16 mouse cellular contexts compared by ENCODE assay signal in the genomic region with DNA sequence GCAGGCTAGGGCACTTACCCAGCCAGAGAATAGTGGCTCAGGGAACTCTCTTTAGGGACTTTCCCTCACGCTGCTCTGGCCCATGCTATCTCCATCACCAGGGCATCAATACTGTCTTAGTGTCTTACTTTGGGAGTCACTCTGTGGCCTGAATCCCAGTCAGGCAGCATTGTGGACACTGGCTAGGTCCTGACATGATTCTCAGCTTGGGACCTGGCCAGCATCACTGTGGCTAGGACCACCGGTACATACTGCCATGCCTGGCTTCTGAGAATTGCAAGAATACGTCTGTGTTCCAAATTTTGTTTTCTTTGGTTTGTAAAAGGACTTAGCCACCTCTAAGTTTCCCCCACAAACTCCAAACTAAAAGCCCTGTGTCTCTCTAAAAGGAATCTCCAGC. TPM values are rescaled to one million over a fixed set of nuclear protein-coding genes. Genes with fewer than 3 reads are reported as not detected.
DNase-seq lines count a peak whose midpoint lies in the region; ATAC-seq lines count a peak whose summit lies in the region.
"Had no signal": no experiment of that assay in that cellular context is flagged by ENCODE, and none has a peak within 500 bp of the region (broad histone marks: within the 10 kb centered on the region; RNA-seq: fewer than 3 reads in every experiment).

No protein-coding gene starts in this region.

- no peak for ATAC-seq in hindbrain, embryonic 13.5 days (ENCODE audit: low FRiP score)
- ATAC-seq: forebrain, embryonic 14.5 days; forebrain, embryonic 16.5 days had no signal

- H3K36me3 ChIP-seq in hindbrain, embryonic 13.5 days: peaks cover 8% of the 10 kb centered on the region; the same call in 1 of the 2 replicates
- H3K36me3 ChIP-seq in hindbrain, embryonic 10.5 days: no peaks in the 10 kb centered on the region
- H3K36me3 ChIP-seq: embryonic facial prominence, embryonic 13.5 days; embryonic facial prominence, embryonic 15.5 days; forebrain, embryonic 10.5 days; forebrain, embryonic 12.5 days had no signal

- peaks cover 9% of the 10 kb centered on the region; the same call in 1 of the 2 replicates for H3K27me3 ChIP-seq in hindbrain, embryonic 13.5 days
- 0 out of 2 replicates have a peak, but pooled peaks cover 3% of the 10 kb centered on the region for H3K27me3 ChIP-seq in hindbrain, embryonic 10.5 days (ENCODE audit: insufficient read depth, poor library complexity, severe bottlenecking)
- H3K27me3 ChIP-seq: embryonic facial prominence, embryonic 13.5 days; embryonic facial prominence, embryonic 15.5 days; forebrain, embryonic 12.5 days had no signal

- no peaks in the 10 kb centered on the region for H3K9me3 ChIP-seq in hindbrain, embryonic 13.5 days
- H3K9me3 ChIP-seq in hindbrain, embryonic 10.5 days: no peaks in the 10 kb centered on the region
- H3K9me3 ChIP-seq: embryonic facial prominence, embryonic 13.5 days; embryonic facial prominence, embryonic 15.5 days; forebrain, embryonic 10.5 days; forebrain, embryonic 12.5 days had no signal

- 0 out of 2 replicates have a peak overlapping the region, but pooled peaks have one; percentile 6 for H3K9ac ChIP-seq in hindbrain, embryonic 13.5 days
- H3K9ac ChIP-seq: embryonic facial prominence, embryonic 13.5 days; embryonic facial prominence, embryonic 15.5 days; forebrain, embryonic 12.5 days had no signal

- no peak overlapping the region for H3K4me3 ChIP-seq in hindbrain, embryonic 13.5 days
- H3K4me3 ChIP-seq in hindbrain, embryonic 10.5 days: no peak overlapping the region
- H3K4me3 ChIP-seq: embryonic facial prominence, embryonic 13.5 days; embryonic facial prominence, embryonic 15.5 days; erythroblast, embryonic 14.5 days; forebrain, embryonic 10.5 days; forebrain, embryonic 12.5 days had no signal

- no peak overlapping the region for H3K4me2 ChIP-seq in hindbrain, embryonic 13.5 days
- H3K4me2 ChIP-seq: embryonic facial prominence, embryonic 13.5 days; embryonic facial prominence, embryonic 15.5 days; forebrain, embryonic 12.5 days had no signal

- 86% methylated on average over 3 of the region's 3 CpGs for WGBS in hindbrain, embryonic 13.5 days
- WGBS in hindbrain, embryonic 10.5 days: 77% methylated on average over 3 of the region's 3 CpGs

- peak; percentile 31 to 51 for DNase-seq in cerebellum, postnatal 14 days
- DNase-seq in cerebellum, adult 9-10 months: no peak
- no peak for DNase-seq in hindbrain, embryonic 10.5 days (ENCODE audit: low spot score)
- DNase-seq: adrenal gland, adult 2 months; adrenal gland, postnatal 10 days; adrenal gland, postnatal 25 days; embryo, embryonic 11 days had no signal

- no peak overlapping the region for H3K27ac ChIP-seq in hindbrain, embryonic 13.5 days
- H3K27ac ChIP-seq in hindbrain, embryonic 10.5 days: no peak overlapping the region
- H3K27ac ChIP-seq: embryonic facial prominence, embryonic 13.5 days; embryonic facial prominence, embryonic 15.5 days; forebrain, embryonic 10.5 days; forebrain, embryonic 12.5 days had no signal

- peaks cover 5% of the 10 kb centered on the region for H3K4me1 ChIP-seq in hindbrain, embryonic 13.5 days (replicated peaks)
- peaks cover 6% of the 10 kb centered on the region for H3K4me1 ChIP-seq in hindbrain, embryonic 10.5 days (replicated peaks)

RNA-seq across cellular contexts. Expression of gene Ykt6, which starts 39.4 kb away (rescaled TPM):
- 76.0 and 78.1 TPM in 2 replicates for polyA plus RNA-seq in hindbrain, embryonic 13.5 days (2015; fragmentation: Nextera tagmentation; extraction: Ambion mirVana)
- 53.4 and 54.5 TPM in 2 replicates for polyA plus RNA-seq in hindbrain, embryonic 10.5 days (2016; fragmentation: Nextera tagmentation; extraction: Ambion mirVana)

RNA-seq across cellular contexts. Expression of gene Gck, which starts 45.0 kb away (rescaled TPM):
- 4.2 and 6.1 TPM in 2 replicates for polyA plus RNA-seq in hindbrain, embryonic 13.5 days (2015; fragmentation: Nextera tagmentation; extraction: Ambion mirVana)
- polyA plus RNA-seq in hindbrain, embryonic 10.5 days (2016; fragmentation: Nextera tagmentation; extraction: Ambion mirVana): 2.5 and 3.8 TPM in 2 replicates
- polyA plus RNA-seq: C2C12; erythroblast, embryonic 14.5 days had no signal

Comparison
In these comparisons a context has a peak if more than half of its experiments do, and no peak if none do; other contexts are left out.
1. DNase-seq: peak in cerebellum, postnatal 14 days (2 of 2); none in cerebellum, adult 9-10 months (single experiment) and hindbrain, embryonic 10.5 days (single experiment).